Mouse (Mus musculus) myocyte (in vitro differentiated cells): ENCODE measurements around the gene Gm42417.

Experiments
- CEBPB ChIP-seq: IDR thresholded peaks from 2 replicates; pipeline ENCODE4 v1.6.1; 2011; ENCODE audit warnings: mild to moderate bottlenecking, moderate library complexity; ENCODE audit not compliant: poor library complexity, insufficient read depth, severe bottlenecking
- MAX ChIP-seq: IDR thresholded peaks from one replicate; pipeline ENCODE4 v1.6.1; 2011; ENCODE audit warnings: low read depth, mild to moderate bottlenecking, control low read depth
- MYOG ChIP-seq, 3 experiments: IDR thresholded peaks; one replicate each; pipeline ENCODE4 v1.6.1; 2011; ENCODE audit warnings: control low read depth in 2 of 3, low read depth in 2 of 3, mild to moderate bottlenecking in 2 of 3; ENCODE audit not compliant: insufficient read length in 2 of 3, control insufficient read depth in 1 of 3, insufficient read depth in 1 of 3
- POLR2A ChIP-seq: IDR thresholded peaks from one replicate; pipeline ENCODE4 v1.6.1; 2011; ENCODE audit warnings: low read depth, mild to moderate bottlenecking, control low read depth, moderate library complexity; ENCODE audit not compliant: insufficient read length
- POLR2AphosphoS2 ChIP-seq: IDR thresholded peaks from one replicate; pipeline ENCODE4 v1.6.1; 2011; ENCODE audit warnings: low read depth, control low read depth; ENCODE audit not compliant: insufficient read length
- TCF3 ChIP-seq: IDR thresholded peaks from one replicate; pipeline ENCODE4 v1.6.1; 2011; ENCODE audit warnings: low read depth, control low read depth; ENCODE audit not compliant: insufficient read length

DNA sequence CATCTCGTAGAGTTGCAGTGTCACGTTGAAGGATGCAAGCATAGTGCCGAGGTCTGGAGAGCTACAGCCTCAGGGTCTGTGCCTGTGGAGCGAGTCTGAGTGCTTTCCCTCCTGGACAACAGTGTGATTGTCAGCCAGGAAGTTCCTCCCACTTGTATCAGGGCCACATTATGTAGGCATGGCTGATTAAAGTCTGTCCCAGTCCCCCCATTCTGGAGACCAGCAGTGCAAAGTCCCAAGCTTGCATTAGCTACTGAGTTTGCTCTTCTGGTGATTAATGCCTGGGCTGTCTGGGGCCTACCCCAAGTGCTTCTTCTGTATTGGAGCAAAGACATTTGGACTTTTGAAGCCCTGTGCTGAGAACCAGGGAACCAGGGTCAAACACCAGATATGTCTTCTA is 55.4 kb downstream of the Gm42417 start:
- TF ChIP-seq POLR2A (no peak), MAX (no peak), POLR2AphosphoS2 (no peak), MYOG (IDR thresholded peaks at IDR 0.05; ENCODE audit: control insufficient read depth in 1 of 3, insufficient read depth in 1 of 3, insufficient read length in 2 of 3, low read depth in 2 of 3) (no peak), CEBPB (no peak), TCF3 (no peak)
